Mouse (Mus musculus): ENCODE results near the gene Phlpp1. TPM values are rescaled to one million over a fixed set of nuclear protein-coding genes. Genes with fewer than 3 reads are reported as not detected.

The Phlpp1 gene
- polyA plus RNA-seq, 1 experiment from 2014 or later, result 4.7 TPM

DNA sequence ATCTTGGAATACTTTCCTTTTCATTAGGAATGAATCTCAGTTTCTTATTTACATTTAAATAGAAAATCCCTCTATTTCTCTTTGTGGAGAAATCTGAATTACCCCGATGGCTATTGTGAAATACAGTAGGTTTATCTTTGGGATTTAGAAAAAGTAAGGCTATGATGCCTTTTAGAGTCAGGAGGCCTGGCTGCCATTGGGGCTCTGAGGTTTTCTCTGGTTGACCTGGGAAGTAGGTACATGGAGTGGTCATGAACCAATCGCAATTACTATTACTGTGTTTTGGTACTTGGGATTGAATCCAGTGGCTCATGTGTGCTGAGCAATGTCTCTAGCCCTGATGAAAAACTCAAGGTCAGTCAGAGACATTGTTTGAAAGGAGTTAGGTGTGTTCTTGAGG, 12.1 kb downstream of the Phlpp1 start:
- no peak for ATAC-seq (ENCODE audit: insufficient number of reproducible peaks, low FRiP score, low TSS enrichment, low read depth)
- 87% methylated on average over 2 of the region's 2 CpGs for WGBS
- H3K4me3 ChIP-seq (replicated peaks), result no peak overlapping the region
- no peak overlapping the region for H3K27ac ChIP-seq (replicated peaks)
- H3K27me3 ChIP-seq, result no peaks in the 10 kb centered on the region
- H3K36me3 ChIP-seq, result no peaks in the 10 kb centered on the region
- H3K9ac ChIP-seq, result no peak overlapping the region
- H3K4me2 ChIP-seq (replicated peaks), result no peak overlapping the region
- no peaks in the 10 kb centered on the region for H3K9me3 ChIP-seq (replicated peaks)
- H3K4me1 ChIP-seq, result peaks cover 4% of the 10 kb centered on the region; the same call in 1 of the 2 replicates

DNA sequence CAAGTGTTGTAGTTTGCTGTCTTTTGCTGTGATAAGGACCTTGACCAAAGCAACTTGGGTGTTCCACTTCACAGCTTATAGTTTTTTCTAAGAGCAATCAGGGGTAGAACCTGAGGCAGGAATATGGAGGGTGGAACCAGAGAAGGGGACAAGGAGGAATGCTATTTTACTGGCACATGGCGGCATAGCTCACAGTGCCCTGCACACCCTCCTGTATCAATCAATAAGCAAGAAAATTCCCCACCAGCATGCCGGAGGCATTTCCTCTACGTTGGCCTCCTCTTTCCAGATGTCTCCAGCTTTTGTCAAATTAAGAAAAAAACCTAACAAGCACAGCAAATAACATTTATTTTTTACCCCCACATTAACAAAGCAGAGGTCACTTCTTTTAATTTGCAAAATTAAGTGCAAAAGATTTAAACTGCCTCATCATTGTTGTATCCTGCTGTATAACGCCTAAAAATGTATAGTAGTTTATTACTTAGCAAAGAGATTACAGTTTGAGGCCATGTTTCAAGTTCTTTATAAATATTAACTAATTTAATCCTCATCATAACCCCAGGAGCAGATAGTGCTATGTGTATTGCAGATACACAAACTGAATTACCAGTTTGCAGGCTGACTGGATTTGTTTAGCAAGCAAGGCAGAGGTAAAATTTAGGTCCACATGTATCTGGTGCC, 13.4 kb downstream of the Phlpp1 start:
- no peak overlapping the region for H3K4me3 ChIP-seq (replicated peaks)
- 55% methylated on average over 4 of the region's 4 CpGs for WGBS
- H3K27ac ChIP-seq (replicated peaks), result no peak overlapping the region

DNA sequence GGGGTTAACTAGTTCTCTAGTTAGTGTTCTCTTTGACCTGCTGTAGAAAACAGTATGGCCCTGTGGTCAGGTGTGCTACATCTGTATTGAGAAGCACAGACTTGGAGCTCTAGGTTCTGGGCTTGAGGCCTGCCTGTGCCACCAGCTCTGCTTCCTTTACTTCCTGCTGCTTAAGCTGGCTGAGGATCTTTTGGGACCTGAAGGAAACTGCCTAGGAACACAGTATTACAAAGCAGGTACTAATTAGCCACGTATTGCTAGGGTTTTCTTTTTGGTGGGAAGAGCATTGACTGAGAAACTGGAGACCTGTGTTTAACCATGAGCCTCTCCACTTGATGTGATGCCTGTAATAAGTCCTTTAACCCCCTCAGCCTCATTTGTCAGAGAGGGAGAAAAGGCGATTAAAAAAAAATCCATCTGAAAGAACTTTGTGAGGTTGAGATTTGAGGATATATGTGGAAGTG, 13.9 kb downstream of the Phlpp1 start:
- Histone ChIP-seq H3K27me3 (no peaks in the 10 kb centered on the region), H3K27ac (replicated peaks) (no peak overlapping the region), H3K4me1 (peaks cover 4% of the 10 kb centered on the region; the same call in 1 of the 2 replicates), H3K4me2 (replicated peaks) (no peak overlapping the region), H3K4me3 (replicated peaks) (no peak overlapping the region), H3K36me3 (no peaks in the 10 kb centered on the region), H3K9ac (no peak overlapping the region), H3K9me3 (replicated peaks) (no peaks in the 10 kb centered on the region)
- ATAC-seq (ENCODE audit: insufficient number of reproducible peaks, low FRiP score, low TSS enrichment, low read depth), result no peak
- 35% methylated on average over 2 of the region's 2 CpGs for WGBS

More for the DNA sequence above, 13.4 kb downstream of the Phlpp1 start:
- H3K9ac ChIP-seq, result no peak overlapping the region
- H3K27me3 ChIP-seq, result no peaks in the 10 kb centered on the region
- H3K4me2 ChIP-seq (replicated peaks), result no peak overlapping the region
- peaks cover 4% of the 10 kb centered on the region; the same call in 1 of the 2 replicates for H3K4me1 ChIP-seq
- ATAC-seq (ENCODE audit: insufficient number of reproducible peaks, low FRiP score, low TSS enrichment, low read depth), result no peak
- no peaks in the 10 kb centered on the region for H3K36me3 ChIP-seq
- no peaks in the 10 kb centered on the region for H3K9me3 ChIP-seq (replicated peaks)

DNA sequence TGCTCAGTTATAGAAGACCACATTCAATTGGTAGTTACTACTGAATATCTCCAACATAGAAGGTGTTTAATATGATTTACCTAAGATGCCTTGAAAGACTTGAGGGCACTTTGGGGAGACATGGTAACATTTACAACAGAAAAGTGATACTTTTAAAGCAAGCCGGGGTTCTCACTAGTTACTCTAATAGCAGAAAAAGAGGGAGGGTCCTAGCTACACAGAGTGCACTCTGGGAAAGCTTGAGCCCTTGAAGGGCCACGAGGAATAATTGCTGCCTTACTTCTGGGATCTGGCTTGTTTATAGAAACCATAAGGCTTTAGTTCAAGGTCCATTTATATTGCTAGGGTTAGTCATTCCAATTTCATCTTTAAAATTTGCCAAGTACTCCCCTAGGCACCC, 14.5 kb downstream of the Phlpp1 start:
- no peak for ATAC-seq (ENCODE audit: insufficient number of reproducible peaks, low FRiP score, low TSS enrichment, low read depth)
- whole genome bisulfite sequencing, result 21% methylated on average over 2 of the region's 2 CpGs
- no peak overlapping the region for H3K9ac ChIP-seq

DNA sequence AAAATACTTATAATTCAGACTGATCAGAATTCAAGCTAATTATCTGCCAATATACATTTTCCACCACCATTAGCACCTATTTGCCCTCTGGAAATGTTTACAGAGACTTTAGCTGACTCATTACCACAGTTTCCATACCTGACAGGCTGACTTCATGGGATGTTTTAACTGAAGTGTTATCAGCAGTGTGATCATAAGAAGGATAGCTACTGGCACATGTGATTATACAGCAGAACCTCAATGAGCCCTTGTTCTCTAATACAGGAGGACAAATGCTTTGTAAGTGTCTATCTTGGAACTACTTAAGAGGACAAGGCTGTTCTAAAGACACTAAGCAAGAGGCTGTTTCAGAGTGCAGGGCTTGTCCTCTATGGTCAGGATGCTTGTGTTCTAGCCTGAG, 15.9 kb downstream of the Phlpp1 start:
- Histone ChIP-seq H3K36me3 (no peaks in the 10 kb centered on the region), H3K9ac (no peak overlapping the region), H3K27ac (replicated peaks) (no peak overlapping the region), H3K4me2 (replicated peaks) (no peak overlapping the region), H3K4me3 (replicated peaks) (no peak overlapping the region), H3K27me3 (no peaks in the 10 kb centered on the region), H3K4me1 (peaks cover 4% of the 10 kb centered on the region; the same call in 1 of the 2 replicates), H3K9me3 (replicated peaks) (no peaks in the 10 kb centered on the region)
- ATAC-seq (ENCODE audit: insufficient number of reproducible peaks, low FRiP score, low TSS enrichment, low read depth), result no peak

More for the DNA sequence above, 14.5 kb downstream of the Phlpp1 start:
- H3K4me1 ChIP-seq, result peaks cover 4% of the 10 kb centered on the region; the same call in 1 of the 2 replicates
- no peak overlapping the region for H3K4me3 ChIP-seq (replicated peaks)
- no peaks in the 10 kb centered on the region for H3K36me3 ChIP-seq
- no peaks in the 10 kb centered on the region for H3K9me3 ChIP-seq (replicated peaks)
- no peak overlapping the region for H3K27ac ChIP-seq (replicated peaks)
- H3K27me3 ChIP-seq, result no peaks in the 10 kb centered on the region
- no peak overlapping the region for H3K4me2 ChIP-seq (replicated peaks)

DNA sequence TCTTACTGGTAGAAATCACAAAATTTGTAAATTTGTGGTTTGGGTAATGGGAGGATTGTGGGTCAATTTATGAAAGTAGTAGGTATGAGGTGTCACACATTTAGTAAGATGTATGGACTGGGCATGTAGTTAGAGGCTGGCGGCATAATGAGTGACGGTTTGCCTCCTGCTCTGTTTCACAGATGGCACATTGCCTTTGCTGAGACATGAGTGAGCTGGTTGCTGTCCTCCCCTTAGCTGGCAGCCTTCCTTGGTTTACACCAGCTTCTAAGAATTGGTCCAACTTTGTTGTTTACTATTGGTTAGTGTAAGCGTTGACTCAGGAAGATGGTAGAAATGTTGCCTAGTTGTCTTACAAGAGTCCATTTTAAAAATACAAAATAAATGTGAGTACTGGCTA, 17.2 kb downstream of the Phlpp1 start:
- Histone ChIP-seq H3K36me3 (no peaks in the 10 kb centered on the region), H3K9me3 (replicated peaks) (no peaks in the 10 kb centered on the region)
- WGBS, result 90% methylated on average over 3 of the region's 3 CpGs

DNA sequence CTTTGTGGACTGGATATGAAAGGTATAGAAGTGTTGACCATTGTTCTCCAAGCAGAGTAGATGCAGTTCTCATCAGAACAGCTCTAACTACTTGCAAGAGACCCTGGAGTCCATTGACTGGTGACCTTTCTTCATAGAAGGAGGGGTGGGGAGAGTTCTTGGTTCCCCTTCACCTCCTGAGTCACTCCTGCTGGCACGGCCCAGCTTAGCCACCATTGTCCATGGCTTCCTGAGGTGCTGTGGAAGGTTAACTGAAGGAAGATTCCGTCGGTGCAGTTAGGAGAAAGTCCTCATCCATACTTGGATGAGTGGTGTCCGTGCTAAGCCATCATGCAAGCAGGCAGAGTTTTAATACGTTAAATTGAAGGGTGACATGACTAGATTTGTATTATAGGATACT, 17.8 kb downstream of the Phlpp1 start:
- 94% methylated on average over 5 of the region's 5 CpGs for WGBS
- H3K27me3 ChIP-seq, result no peaks in the 10 kb centered on the region
- no peak overlapping the region for H3K4me2 ChIP-seq (replicated peaks)
- H3K36me3 ChIP-seq, result no peaks in the 10 kb centered on the region
- no peak for ATAC-seq (ENCODE audit: insufficient number of reproducible peaks, low FRiP score, low TSS enrichment, low read depth)
- no peak overlapping the region for H3K27ac ChIP-seq (replicated peaks)
- no peaks in the 10 kb centered on the region for H3K9me3 ChIP-seq (replicated peaks)
- peaks cover 7% of the 10 kb centered on the region for H3K4me1 ChIP-seq
- H3K4me3 ChIP-seq (replicated peaks), result no peak overlapping the region
- no peak overlapping the region for H3K9ac ChIP-seq

More for the DNA sequence above, 17.2 kb downstream of the Phlpp1 start:
- no peaks in the 10 kb centered on the region for H3K27me3 ChIP-seq
- no peak overlapping the region for H3K27ac ChIP-seq (replicated peaks)
- H3K9ac ChIP-seq, result no peak overlapping the region
- H3K4me2 ChIP-seq (replicated peaks), result no peak overlapping the region
- no peak for ATAC-seq (ENCODE audit: insufficient number of reproducible peaks, low FRiP score, low TSS enrichment, low read depth)
- H3K4me1 ChIP-seq, result peaks cover 7% of the 10 kb centered on the region
- no peak overlapping the region for H3K4me3 ChIP-seq (replicated peaks)

DNA sequence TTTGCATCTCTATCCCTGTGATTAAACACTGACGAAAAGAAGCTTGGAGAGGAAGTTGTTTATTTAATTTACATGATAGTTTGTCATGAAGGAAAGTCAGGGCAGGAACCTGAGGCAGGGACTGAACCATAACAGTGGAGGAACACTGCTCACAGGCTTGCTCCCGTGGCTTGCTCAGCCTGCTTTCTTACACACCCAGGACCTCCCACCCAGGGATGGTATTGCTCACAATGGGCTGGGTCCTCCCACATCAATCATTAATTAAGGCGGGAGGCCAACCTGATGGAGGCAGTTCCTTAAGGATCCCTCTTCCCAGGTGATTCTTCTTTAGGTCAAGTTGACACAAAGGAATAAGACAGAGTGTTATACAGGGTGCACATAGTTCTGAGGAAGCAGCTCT, 19.1 kb downstream of the Phlpp1 start:
- 68% methylated on average over 3 of the region's 3 CpGs for WGBS
- peaks cover 3% of the 10 kb centered on the region; the same call in 1 of the 2 replicates for H3K4me1 ChIP-seq

DNA sequence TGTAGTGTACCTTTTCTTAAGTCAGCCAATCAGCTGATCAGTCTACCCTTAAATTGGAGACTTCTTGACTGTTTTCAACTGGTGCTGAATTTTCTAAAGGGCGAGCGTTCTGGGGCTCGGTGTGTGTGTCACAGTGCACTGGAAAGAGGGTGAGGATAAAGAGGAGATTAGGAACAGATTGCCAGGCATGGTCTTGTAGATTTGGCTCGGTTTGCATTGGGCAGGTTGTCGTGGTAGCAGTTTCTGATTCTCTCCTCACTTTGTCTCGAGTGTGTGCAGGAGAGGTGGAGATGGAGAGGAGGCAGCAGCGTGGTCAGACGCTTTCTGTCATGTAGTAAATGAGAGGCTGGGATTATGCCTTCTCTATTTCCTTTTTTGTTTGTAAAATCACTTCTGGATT, 20.3 kb downstream of the Phlpp1 start:
- Histone ChIP-seq H3K27me3 (no peaks in the 10 kb centered on the region), H3K9me3 (replicated peaks) (no peaks in the 10 kb centered on the region), H3K27ac (replicated peaks) (no peak overlapping the region), H3K4me3 (replicated peaks) (no peak overlapping the region), H3K4me1 (peaks cover 3% of the 10 kb centered on the region; the same call in 1 of the 2 replicates), H3K36me3 (no peaks in the 10 kb centered on the region), H3K9ac (no peak overlapping the region), H3K4me2 (replicated peaks) (no peak overlapping the region)
- 55% methylated on average over 8 of the region's 8 CpGs for WGBS
- no peak for ATAC-seq (ENCODE audit: insufficient number of reproducible peaks, low FRiP score, low TSS enrichment, low read depth)

More for the DNA sequence above, 19.1 kb downstream of the Phlpp1 start:
- no peak overlapping the region for H3K9ac ChIP-seq
- H3K9me3 ChIP-seq (replicated peaks), result no peaks in the 10 kb centered on the region
- H3K4me3 ChIP-seq (replicated peaks), result no peak overlapping the region
- no peak for ATAC-seq (ENCODE audit: insufficient number of reproducible peaks, low FRiP score, low TSS enrichment, low read depth)
- no peak overlapping the region for H3K27ac ChIP-seq (replicated peaks)
- no peaks in the 10 kb centered on the region for H3K27me3 ChIP-seq
- no peaks in the 10 kb centered on the region for H3K36me3 ChIP-seq
- no peak overlapping the region for H3K4me2 ChIP-seq (replicated peaks)

DNA sequence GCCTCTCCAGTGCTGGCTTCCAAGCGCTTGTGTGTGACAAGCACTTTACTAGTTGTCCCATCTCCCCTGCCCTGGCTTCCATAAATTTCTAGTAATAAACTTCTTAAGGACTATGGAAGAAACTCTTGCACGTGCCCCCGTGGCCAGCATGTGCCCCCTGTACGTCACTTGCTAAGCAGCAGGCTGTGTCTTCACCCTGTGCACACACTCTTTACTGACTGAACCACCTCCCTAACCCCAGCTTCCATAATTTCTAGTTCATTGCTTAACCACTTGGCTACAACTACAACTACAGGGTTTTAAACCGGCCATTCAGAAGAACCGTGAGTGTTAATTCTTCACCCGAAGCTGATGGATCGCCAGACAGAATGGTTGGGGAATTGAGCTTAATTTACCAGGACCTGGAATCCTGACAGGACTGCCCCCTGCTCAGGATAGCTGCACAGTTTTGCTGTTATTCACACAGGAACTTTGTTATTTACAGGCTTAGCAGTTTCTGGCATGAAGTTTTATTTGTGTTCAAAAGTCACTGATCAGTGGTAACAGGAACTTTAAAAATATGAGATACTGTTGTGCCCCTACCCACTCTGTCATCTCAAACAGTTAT, 21.4 kb downstream of the Phlpp1 start:
- H3K9ac ChIP-seq, result no peak overlapping the region
- 75% methylated on average over 8 of the region's 8 CpGs for WGBS
- no peaks in the 10 kb centered on the region for H3K27me3 ChIP-seq
- no peak overlapping the region for H3K4me3 ChIP-seq (replicated peaks)
- H3K9me3 ChIP-seq (replicated peaks), result no peaks in the 10 kb centered on the region
- peaks cover 3% of the 10 kb centered on the region; the same call in 1 of the 2 replicates for H3K4me1 ChIP-seq
- no peaks in the 10 kb centered on the region for H3K36me3 ChIP-seq
- ATAC-seq (ENCODE audit: insufficient number of reproducible peaks, low FRiP score, low TSS enrichment, low read depth), result no peak
- no peak overlapping the region for H3K4me2 ChIP-seq (replicated peaks)
- no peak overlapping the region for H3K27ac ChIP-seq (replicated peaks)

DNA sequence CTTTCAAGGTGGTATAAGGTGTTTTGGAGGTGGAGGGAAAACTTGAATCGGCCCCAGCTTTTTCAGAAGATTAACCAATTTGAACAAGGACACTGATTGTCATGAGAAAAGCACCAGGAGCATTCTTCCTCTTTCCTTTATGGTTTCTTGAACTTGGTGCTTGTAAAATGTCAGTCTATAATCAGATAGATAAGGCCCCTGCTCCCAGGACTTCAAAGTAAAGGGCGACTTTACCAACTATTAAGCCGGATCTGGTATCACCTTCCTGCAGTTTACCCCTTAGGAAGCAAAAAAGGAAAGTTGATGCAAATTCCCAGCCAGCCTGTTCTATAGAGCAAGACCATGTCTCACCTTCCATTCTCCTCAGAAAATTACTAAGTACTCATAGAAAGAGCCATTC, 21.9 kb downstream of the Phlpp1 start:
- H3K36me3 ChIP-seq, result no peaks in the 10 kb centered on the region
- H3K27ac ChIP-seq (replicated peaks), result no peak overlapping the region
- no peaks in the 10 kb centered on the region for H3K9me3 ChIP-seq (replicated peaks)
- WGBS, result 59% methylated on average over 3 of the region's 3 CpGs
- no peak overlapping the region for H3K4me2 ChIP-seq (replicated peaks)
- no peaks in the 10 kb centered on the region for H3K27me3 ChIP-seq
- H3K4me1 ChIP-seq, result peaks cover 3% of the 10 kb centered on the region; the same call in 1 of the 2 replicates
- no peak overlapping the region for H3K9ac ChIP-seq
- no peak for ATAC-seq (ENCODE audit: insufficient number of reproducible peaks, low FRiP score, low TSS enrichment, low read depth)
- H3K4me3 ChIP-seq (replicated peaks), result no peak overlapping the region

Data from embryonic facial prominence, embryonic 15.5 days (tissue).